Mouse (Mus musculus) T-cell, adult 66 days (primary cell): Measurements from ENCODE around the gene Retn. TPM values are rescaled to one million over a fixed set of nuclear protein-coding genes. Genes with fewer than 3 reads are reported as not detected.

Source experiments
- total RNA-seq, 2 experiments: library from RNA; stranded (reverse); gene quantifications; 3 replicates in 1 of 2; 4 replicates in 1 of 2; pipeline ENCODE4 v1.2.4; 2023

The Retn gene
- total RNA-seq, result not detected

GRCm38 (mm10) chr8:3655526-3655925, at the start of gene Retn:
TSS of gene Retn (plus strand) at chr8:3655770.

GRCm38 (mm10) chr8:3621199-3621970, 34.2 kb upstream of the Retn start, which contains the start of the genes Xab2 and Pet100:
TSS of gene Xab2 (minus strand) at chr8:3621316.
TSS of gene Pet100 (plus strand) at chr8:3621548.

GRCm38 (mm10) chr8:3625445-3625844, 30.1 kb upstream of the Retn start, which contains the start of gene Pcp2:
TSS of gene Pcp2 (minus strand) at chr8:3625545.

GRCm38 (mm10) chr8:3630647-3631477, 24.7 kb upstream of the Retn start, which contains the start of gene Stxbp2:
TSS of gene Stxbp2 (plus strand) at chr8:3630955.

GRCm38 (mm10) chr8:3665507-3665906, 9.9 kb downstream of the Retn start, which contains the start of gene Mcemp1:
TSS of gene Mcemp1 (plus strand) at chr8:3665754.

GRCm38 (mm10) chr8:3671980-3672491, 16.5 kb downstream of the Retn start, which contains the start of gene Fcor:
TSS of gene Fcor (minus strand) at chr8:3672362.

GRCm38 (mm10) chr8:3676131-3676992, 20.8 kb downstream of the Retn start, which contains the start of gene Trappc5:
TSS of gene Trappc5 (plus strand) at chr8:3676299.

GRCm38 (mm10) chr8:3694121-3694520, 38.6 kb downstream of the Retn start, which contains the start of gene Fcer2a:
TSS of gene Fcer2a (minus strand) at chr8:3694175.

Other genes starting within 250 kb of the Retn start
- gene Pex11g, start 188.1 kb upstream of the Retn start, total RNA-seq, result under 1 TPM in 1 of 2 experiments, not detected in 1; 0.61 TPM
- gene Tex45, start 184.9 kb upstream of the Retn start, total RNA-seq, result 10 to 100 TPM in 1 of 2 experiments, 1 to 10 TPM in 1; 8.5 to 16.2 TPM
- gene Zfp358, start 162.6 kb upstream of the Retn start, total RNA-seq, result 1 to 10 TPM; 6.8 to 8.3 TPM
- 10 to 100 TPM; 70.6 to 82.9 TPM for gene Mcoln1, start 155.3 kb upstream of the Retn start, total RNA-seq
- 10 to 100 TPM; 65.9 to 67.7 TPM for gene Pnpla6, start 140.4 kb upstream of the Retn start, total RNA-seq
- gene C330021F23Rik, start 87.8 kb upstream of the Retn start, total RNA-seq, result not detected
- gene Camsap3, start 68.5 kb upstream of the Retn start, total RNA-seq, result not detected
- gene Xab2, start 34.5 kb upstream of the Retn start, total RNA-seq, result 10 to 100 TPM; 80.3 to 85.8 TPM
- gene Pet100, start 34.2 kb upstream of the Retn start, total RNA-seq, result 10 to 100 TPM; 49.8 to 57.0 TPM
- gene Pcp2, start 30.2 kb upstream of the Retn start, total RNA-seq, result not detected
- gene Stxbp2, start 24.8 kb upstream of the Retn start, total RNA-seq, result 100 to 1,000 TPM; 207 to 212 TPM
- gene Mcemp1, start 10.0 kb downstream of the Retn start, total RNA-seq, result under 1 TPM in 1 of 2 experiments, not detected in 1; 0.39 TPM
- not detected for gene Fcor, start 16.6 kb downstream of the Retn start, total RNA-seq
- gene Trappc5, start 20.5 kb downstream of the Retn start, total RNA-seq, result 10 to 100 TPM; 12.6 to 16.2 TPM
- 1 to 10 TPM in 1 of 2 experiments, under 1 TPM in 1; 0.83 to 1.4 TPM for gene Fcer2a, start 38.4 kb downstream of the Retn start, total RNA-seq
- gene Clec4g, start 64.9 kb downstream of the Retn start, total RNA-seq, result not detected
- 1 to 10 TPM in 1 of 2 experiments, under 1 TPM in 1; 0.65 to 2.1 TPM for gene Cd209a, start 93.2 kb downstream of the Retn start, total RNA-seq
- gene Cd209e, start 198.5 kb downstream of the Retn start, total RNA-seq, result not detected
- gene Cd209d, start 222.8 kb downstream of the Retn start, total RNA-seq, result 1 to 10 TPM in 1 of 2 experiments, under 1 TPM in 1; 0.65 to 1.5 TPM